Mouse (Mus musculus): ENCODE results near the gene Rpp14.

- TF ChIP-seq EP300 (IDR thresholded peaks at IDR 0.05; ENCODE audit: insufficient read depth, low read depth, low read length): no peak
- TF ChIP-seq POLR2A (IDR thresholded peaks at IDR 0.05; ENCODE audit: insufficient read depth, low read depth, low read length): no peak
Observed at GRCm38 (mm10) chr14:8099561-8100021, 19.4 kb downstream of the Rpp14 start.
